Mouse (Mus musculus) heart, embryonic 12.5 days (tissue): ENCODE measurements around the gene Lep. TPM values are rescaled to one million over a fixed set of nuclear protein-coding genes. Genes with fewer than 3 reads are reported as not detected.

ENCODE experiments used
- ATAC-seq: fragments of 200-750 bp; cut with Nextera tagmentation; 2 replicates; pipeline ENCODE4 v1.8.0; 2017; ENCODE audit warnings: moderate TSS enrichment, moderate library complexity; ENCODE audit not compliant: insufficient number of reproducible peaks, low FRiP score
- H3K27ac ChIP-seq: fragments of 300-500 bp; sonication (generic); 2 replicates; pipeline ENCODE4 v1.5.1; 2016; ENCODE audit warnings: mild to moderate bottlenecking, moderate library complexity; ENCODE audit not compliant: poor library complexity, severe bottlenecking
- H3K27me3 ChIP-seq: fragments of 300-500 bp; sonication (generic); replicated peaks from 2 replicates; pipeline ENCODE4 v1.6.1; 2016; ENCODE audit warnings: mild to moderate bottlenecking, moderate library complexity
- H3K36me3 ChIP-seq: fragments of 300-500 bp; sonication (generic); 2 replicates; pipeline ENCODE4 v1.6.1; 2016; ENCODE audit warnings: mild to moderate bottlenecking, moderate library complexity
- H3K4me1 ChIP-seq: fragments of 300-500 bp; sonication (generic); replicated peaks from 2 replicates; pipeline ENCODE4 v1.6.1; 2016; ENCODE audit warnings: mild to moderate bottlenecking
- H3K4me2 ChIP-seq: fragments of 300-500 bp; sonication (generic); 2 replicates; pipeline ENCODE4 v1.6.1; 2016; ENCODE audit warnings: mild to moderate bottlenecking, moderate library complexity
- H3K4me3 ChIP-seq: fragments of 300-500 bp; sonication (generic); 2 replicates; pipeline ENCODE4 v1.5.1; 2016; ENCODE audit warnings: mild to moderate bottlenecking
- H3K9ac ChIP-seq: fragments of 300-500 bp; sonication (generic); 2 replicates; pipeline ENCODE4 v1.6.1; 2016; ENCODE audit warnings: mild to moderate bottlenecking, moderate library complexity
- H3K9me3 ChIP-seq: fragments of 300-500 bp; sonication (generic); replicated peaks from 2 replicates; pipeline ENCODE4 v1.6.1; 2016; ENCODE audit warnings: mild to moderate bottlenecking, moderate library complexity
- WGBS: fragments of 180-500 bp; shearing (Covaris S2); methylation state at CpG from one replicate; pipeline ENCODE4 v1.1.7; 2016; 5-methylcytosine and 5-hydroxymethylcytosine counted together
- polyA plus RNA-seq: library from polyadenylated mRNA; unstranded; fragments of >200 nt; fragmentation: Nextera tagmentation; extraction: Ambion mirVana; gene quantifications from 2 replicates; pipeline ENCODE4 v1.2.1, GENCODE M21; 2016

The Lep gene
- polyA plus RNA-seq = not detected in 2 replicates

- H3K9ac ChIP-seq = no peak within 1 kb of the TSS
- H3K4me2 ChIP-seq = no peak within 1 kb of the TSS
- H3K4me3 ChIP-seq = no peak within 1 kb of the TSS
- no peaks in the 10 kb centered on the region for H3K9me3 ChIP-seq
- H3K27me3 ChIP-seq = peaks cover 18% of the 10 kb centered on the region; the same call in 1 of the 2 replicates
- no peaks in the 10 kb centered on the region for H3K4me1 ChIP-seq
- no peak within 1 kb of the TSS for H3K27ac ChIP-seq
- ATAC-seq = no peak
- 64% methylated on average over 28 of the region's 28 CpGs for WGBS
- H3K36me3 ChIP-seq = no peaks in the 10 kb centered on the region
These were observed at the start of gene Lep for GRCm38 (mm10) chr6:29059846-29060685. TSS of gene Lep (plus strand) at chr6:29060220.

GRCm38 (mm10) chr6:29011651-29012050, 48.4 kb upstream of the Lep start:
- 0 out of 2 replicates have a peak, but pooled peaks cover 3% of the 10 kb centered on the region for H3K9me3 ChIP-seq
- no peak overlapping the region for H3K4me3 ChIP-seq
- H3K4me1 ChIP-seq = peaks cover under 1% of the 10 kb centered on the region; the same call in 1 of the 2 replicates
- peaks cover 13% of the 10 kb centered on the region for H3K27me3 ChIP-seq
- no peaks in the 10 kb centered on the region for H3K36me3 ChIP-seq
- no peak for ATAC-seq
- no peak overlapping the region for H3K27ac ChIP-seq
- H3K9ac ChIP-seq = no peak overlapping the region
- H3K4me2 ChIP-seq = no peak overlapping the region
- WGBS = 78% methylated on average over 5 of the region's 5 CpGs

- peaks cover 27% of the 10 kb centered on the region for H3K27me3 ChIP-seq
- ATAC-seq = no peak
- H3K27ac ChIP-seq = no peak overlapping the region
- H3K4me1 ChIP-seq = peaks cover 10% of the 10 kb centered on the region
- 0 out of 2 replicates have a peak, but pooled peaks cover 3% of the 10 kb centered on the region for H3K9me3 ChIP-seq
- 86% methylated on average over 6 of the region's 6 CpGs for WGBS
- no peak overlapping the region for H3K4me2 ChIP-seq
- H3K36me3 ChIP-seq = no peaks in the 10 kb centered on the region
- H3K9ac ChIP-seq = no peak overlapping the region
- H3K4me3 ChIP-seq = no peak overlapping the region
These were observed 46.8 kb upstream of the Lep start for GRCm38 (mm10) chr6:29013216-29013615.

GRCm38 (mm10) chr6:29016891-29017412, 43.1 kb upstream of the Lep start:
- H3K36me3 ChIP-seq = no peaks in the 10 kb centered on the region
- no peak overlapping the region for H3K9ac ChIP-seq
- peak overlapping the region; percentile 19 for H3K4me3 ChIP-seq
- H3K4me1 ChIP-seq = peaks cover 10% of the 10 kb centered on the region
- H3K9me3 ChIP-seq = no peaks in the 10 kb centered on the region
- H3K27me3 ChIP-seq = peaks cover 60% of the 10 kb centered on the region
- 1% methylated on average over 16 of the region's 16 CpGs for WGBS
- H3K4me2 ChIP-seq = peak overlapping the region; percentile 61
- H3K27ac ChIP-seq = no peak overlapping the region
- no peak for ATAC-seq

GRCm38 (mm10) chr6:29019756-29020720, 40.0 kb upstream of the Lep start:
- no peak overlapping the region for H3K27ac ChIP-seq
- no peaks in the 10 kb centered on the region for H3K36me3 ChIP-seq
- H3K9ac ChIP-seq = no peak overlapping the region
- 71% methylated on average over 18 of the region's 18 CpGs for WGBS
- ATAC-seq = no peak
- H3K4me2 ChIP-seq = no peak overlapping the region
- peaks cover 13% of the 10 kb centered on the region for H3K4me1 ChIP-seq
- H3K4me3 ChIP-seq = no peak overlapping the region
- H3K9me3 ChIP-seq = no peaks in the 10 kb centered on the region
- H3K27me3 ChIP-seq = peaks cover 84% of the 10 kb centered on the region

- Histone ChIP-seq H3K4me3 (no peak overlapping the region), H3K4me1 (peaks cover 13% of the 10 kb centered on the region), H3K27ac (no peak overlapping the region), H3K4me2 (no peak overlapping the region), H3K27me3 (peaks cover 87% of the 10 kb centered on the region), H3K9me3 (no peaks in the 10 kb centered on the region), H3K36me3 (no peaks in the 10 kb centered on the region), H3K9ac (no peak overlapping the region)
- WGBS = 68% methylated on average over 5 of the region's 5 CpGs
- ATAC-seq = no peak
These were observed 39.1 kb upstream of the Lep start for GRCm38 (mm10) chr6:29020937-29021336.

- ATAC-seq = no peak
- Histone ChIP-seq H3K9me3 (no peaks in the 10 kb centered on the region), H3K4me2 (no peak overlapping the region), H3K4me1 (peaks cover 13% of the 10 kb centered on the region), H3K27me3 (peaks cover 87% of the 10 kb centered on the region), H3K27ac (no peak overlapping the region), H3K36me3 (no peaks in the 10 kb centered on the region), H3K4me3 (no peak overlapping the region), H3K9ac (no peak overlapping the region)
- 36% methylated on average over 6 of the region's 6 CpGs for WGBS
These were observed 38.5 kb upstream of the Lep start for GRCm38 (mm10) chr6:29021501-29021900.

- ATAC-seq = no peak
- Histone ChIP-seq H3K36me3 (no peaks in the 10 kb centered on the region), H3K4me3 (no peak overlapping the region), H3K4me2 (no peak overlapping the region), H3K4me1 (peaks cover 8% of the 10 kb centered on the region), H3K9ac (no peak overlapping the region), H3K9me3 (no peaks in the 10 kb centered on the region), H3K27ac (no peak overlapping the region), H3K27me3 (peaks cover 88% of the 10 kb centered on the region)
- WGBS = 46% methylated on average over 5 of the region's 5 CpGs
These were observed 37.9 kb upstream of the Lep start for GRCm38 (mm10) chr6:29022115-29022514.

GRCm38 (mm10) chr6:29023206-29023967, 36.6 kb upstream of the Lep start:
- peaks cover 87% of the 10 kb centered on the region for H3K27me3 ChIP-seq
- 29% methylated on average over 18 of the region's 18 CpGs for WGBS
- H3K4me3 ChIP-seq = no peak overlapping the region
- H3K9me3 ChIP-seq = no peaks in the 10 kb centered on the region
- no peak overlapping the region for H3K4me2 ChIP-seq
- 0 out of 2 replicates have a peak, but pooled peaks cover 3% of the 10 kb centered on the region for H3K4me1 ChIP-seq
- no peak overlapping the region for H3K27ac ChIP-seq
- H3K9ac ChIP-seq = no peak overlapping the region
- ATAC-seq = peak; percentile 39; the same call in 1 of the 2 replicates
- H3K36me3 ChIP-seq = no peaks in the 10 kb centered on the region

- Histone ChIP-seq H3K27ac (no peak overlapping the region), H3K4me3 (no peak overlapping the region), H3K9me3 (no peaks in the 10 kb centered on the region), H3K9ac (no peak overlapping the region), H3K27me3 (peaks cover 80% of the 10 kb centered on the region), H3K36me3 (no peaks in the 10 kb centered on the region), H3K4me2 (peak overlapping the region; percentile 42), H3K4me1 (0 out of 2 replicates have a peak, but pooled peaks cover 3% of the 10 kb centered on the region)
- 0 out of 2 replicates have a peak, but pooled peaks have one; percentile 12 for ATAC-seq
- WGBS = 5% methylated on average over 16 of the region's 16 CpGs
These were observed 36.0 kb upstream of the Lep start for GRCm38 (mm10) chr6:29024000-29024417.
